11 mouse cellular contexts compared by ENCODE assay signal in the genomic region with DNA sequence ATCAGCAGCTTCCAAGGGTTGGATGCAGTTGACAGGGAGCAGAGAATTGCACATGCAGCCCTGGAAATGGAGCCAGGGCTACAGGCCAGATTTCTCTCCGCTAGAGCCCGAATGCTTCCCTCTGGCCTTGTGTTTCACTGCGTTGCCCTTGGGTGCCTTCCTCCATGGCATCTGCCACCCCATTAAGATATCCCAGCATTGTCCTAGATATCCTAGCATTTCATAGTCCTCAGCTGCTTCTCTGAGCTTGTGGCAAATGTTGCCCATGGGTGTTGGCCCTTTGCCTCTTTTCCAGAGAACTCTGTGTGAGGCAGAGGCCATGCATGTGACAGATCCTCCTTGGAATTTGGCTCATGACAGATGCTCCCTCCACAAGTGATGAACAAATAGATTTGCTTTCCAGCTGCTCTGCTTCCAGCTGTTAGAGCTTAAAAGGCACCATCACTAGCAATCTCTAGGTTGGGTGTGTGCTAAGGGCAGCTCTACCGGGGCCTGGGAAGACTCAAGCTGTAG. TPM values are rescaled to one million over a fixed set of nuclear protein-coding genes. Genes with fewer than 3 reads are reported as not detected.
DNase-seq lines count a peak whose midpoint lies in the region; ATAC-seq and TF ChIP-seq lines count a peak whose summit lies in the region.
"Had no signal": no experiment of that assay in that cellular context is flagged by ENCODE, and none has a peak within 500 bp of the region (broad histone marks: within the 10 kb centered on the region; RNA-seq: fewer than 3 reads in every experiment).

No protein-coding gene starts in this region.

- peaks cover 18% of the 10 kb centered on the region for H3K4me1 ChIP-seq in heart, adult 2 months (ENCODE audit: control insufficient read depth, insufficient read depth, low read length)
- H3K4me1 ChIP-seq in heart, embryonic 11.5 days (ENCODE audit: control insufficient read depth, insufficient read depth, low read length) = peaks cover 5% of the 10 kb centered on the region

- intact Hi-C loops in heart, adult 2 months (cut with DNase I) = loop anchor here (5.0 kb wide), 2 partner anchors 37 to 63 kb away; partner anchors contain the start of gene Vstm4

- peak; percentile 61; the same call in 1 of the 2 replicates for TF ChIP-seq EP300 in heart, adult 2 months (IDR thresholded peaks at IDR 0.05; ENCODE audit: insufficient read depth, low read depth, low read length)

- TF ChIP-seq POLR2A in heart, adult 2 months (IDR thresholded peaks at IDR 0.05; ENCODE audit: insufficient read depth, low read depth, low read length) = no peak

- no peak for ATAC-seq in heart, embryonic 11.5 days (replicated peaks; ENCODE audit: insufficient number of reproducible peaks, low FRiP score, low TSS enrichment)

- H3K9ac ChIP-seq in heart, adult 2 months (ENCODE audit: low read depth, low read length) = no peak overlapping the region
- H3K9ac ChIP-seq in heart, embryonic 11.5 days (ENCODE audit: low read depth, low read length) = no peak overlapping the region
- H3K9ac ChIP-seq: neural tube, embryonic 13.5 days had no signal

- H3K36me3 ChIP-seq in heart, adult 2 months (ENCODE audit: control insufficient read depth, insufficient read depth, low read length) = no peaks in the 10 kb centered on the region; the same call in 1 of the 2 replicates
- no peaks in the 10 kb centered on the region for H3K36me3 ChIP-seq in heart, embryonic 11.5 days (ENCODE audit: control insufficient read depth, insufficient read depth, low read length)
- H3K36me3 ChIP-seq: neural tube, embryonic 13.5 days had no signal

- TF ChIP-seq CTCF in heart, adult 2 months (IDR thresholded peaks at IDR 0.05) = no peak

- WGBS in heart, adult 2 months = 49% methylated on average over 4 of the region's 4 CpGs
- 89% methylated on average over 4 of the region's 4 CpGs for WGBS in heart, embryonic 11.5 days (ENCODE audit: insufficient replicate concordance)

- no peaks in the 10 kb centered on the region for H3K79me2 ChIP-seq in heart, adult 2 months (replicated peaks; ENCODE audit: control insufficient read depth, insufficient read depth, low read length)

- H3K27me3 ChIP-seq in heart, adult 2 months (ENCODE audit: control insufficient read depth, insufficient read depth, low read length) = no peaks in the 10 kb centered on the region
- H3K27me3 ChIP-seq in heart, embryonic 11.5 days (ENCODE audit: control insufficient read depth, insufficient read depth, low read length) = no peaks in the 10 kb centered on the region
- H3K27me3 ChIP-seq: neural tube, embryonic 13.5 days had no signal

- peak; percentile 75 to 84 for DNase-seq in heart, adult 2 months
- DNase-seq in adrenal gland, adult 2 months = peak; percentile 82
- peak; percentile 27 to 32 for DNase-seq in cerebellum, postnatal 36 days
- DNase-seq in kidney, postnatal 36 days = peak; percentile 16 to 53
- no peak for DNase-seq in spleen, postnatal 14 days (ENCODE audit: low spot score in 2 of 2)
- no peak for DNase-seq in spleen, adult 18-20 months
- DNase-seq in frontal cortex, postnatal 14 days (ENCODE audit: low spot score in 2 of 2) = no peak

- peak overlapping the region; percentile 61 for H3K27ac ChIP-seq in heart, adult 2 months
- no peak overlapping the region for H3K27ac ChIP-seq in heart, embryonic 11.5 days (ENCODE audit: low read depth, low read length)
- H3K27ac ChIP-seq: left cerebral cortex, adult 2 months; neural tube, embryonic 13.5 days had no signal

- no peak overlapping the region for H3K4me2 ChIP-seq in heart, embryonic 11.5 days
- H3K4me2 ChIP-seq: neural tube, embryonic 13.5 days had no signal

- no peaks in the 10 kb centered on the region for H3K9me3 ChIP-seq in heart, embryonic 11.5 days (replicated peaks; ENCODE audit: control insufficient read depth, low read length)
- H3K9me3 ChIP-seq: neural tube, embryonic 13.5 days had no signal

- no peak overlapping the region for H3K4me3 ChIP-seq in heart, adult 2 months
- no peak overlapping the region for H3K4me3 ChIP-seq in heart, embryonic 11.5 days (ENCODE audit: low read depth, low read length)
- H3K4me3 ChIP-seq: left cerebral cortex, adult 2 months; neural tube, embryonic 13.5 days had no signal

RNA-seq across cellular contexts. Expression of gene Vstm4, which starts 37.8 kb away (rescaled TPM):
- total RNA-seq in heart, adult 2 months (2021) = 10 to 100 TPM in 1 of 2 experiments, 1 to 10 TPM in 1; 9.2 to 11.7 TPM
- polyA plus RNA-seq in heart, adult 2 months (2012; rRNA removed) = 6.6 and 12.6 TPM in 2 replicates
- polyA plus RNA-seq in heart, embryonic 11.5 days (2014; fragmentation: Nextera tagmentation; extraction: Ambion mirVana) = 9.7 and 12.5 TPM in 2 replicates
- 10 to 100 TPM; 14.0 to 17.1 TPM for total RNA-seq in adrenal gland, adult 2 months (2021)
- 7.1 and 7.9 TPM in 2 replicates for polyA plus RNA-seq in adrenal gland, adult 2 months (2012; rRNA removed)
- polyA plus RNA-seq: C2C12 had no signal

Comparison
In these comparisons a context has a peak if more than half of its experiments do, and no peak if none do; other contexts are left out.
1. DNase-seq: peak in heart, adult 2 months (2 of 2), adrenal gland, adult 2 months (single experiment), cerebellum, postnatal 36 days (2 of 2) and kidney, postnatal 36 days (2 of 2); none in spleen, postnatal 14 days (0 of 2), spleen, adult 18-20 months (0 of 2) and frontal cortex, postnatal 14 days (0 of 2).